Mouse (Mus musculus): ENCODE measurements around the gene Abhd15.

GRCm38 (mm10) chr11:77476895-77477294 is 38.0 kb upstream of the Abhd15 start:
- TF ChIP-seq CTCF (IDR thresholded peaks at IDR 0.05; ENCODE audit: extremely low read depth, insufficient read depth, insufficient read length, insufficient replicate concordance), result no peak
- no peak for TF ChIP-seq POLR2A (IDR thresholded peaks at IDR 0.05; ENCODE audit: low read depth, low read length)
